Mouse (Mus musculus): ENCODE data around the gene Dpf2. TPM values are rescaled to one million over a fixed set of nuclear protein-coding genes. Genes with fewer than 3 reads are reported as not detected.

Dpf2 gene
- polyA plus RNA-seq, 1 experiment: 69.3 TPM

- Histone ChIP-seq H3K36me3 (ENCODE audit: control insufficient read depth, insufficient read depth) (peaks cover 64% of the 10 kb centered on the region), H3K27me3 (ENCODE audit: control insufficient read depth, insufficient read depth, insufficient read length) (no peaks in the 10 kb centered on the region), H3K79me3 (ENCODE audit: low read depth) (no peaks in the 10 kb centered on the region), H3K4me3 (ENCODE audit: insufficient read depth, poor library complexity, severe bottlenecking) (no peak overlapping the region), H3K79me2 (ENCODE audit: control insufficient read depth, insufficient read depth) (no peaks in the 10 kb centered on the region), H3ac (ENCODE audit: control insufficient read depth, insufficient read length, low read depth) (no peak overlapping the region)
- TF ChIP-seq MYOG (IDR thresholded peaks at IDR 0.05; ENCODE audit: control insufficient read depth, extremely low read depth, insufficient read length) (no peak), USF1 (IDR thresholded peaks at IDR 0.05; ENCODE audit: low read depth) (no peak), MYOD1 (IDR thresholded peaks at IDR 0.05; ENCODE audit: control insufficient read depth, insufficient read length, low read depth) (no peak), CEBPB (IDR thresholded peaks at IDR 0.05; ENCODE audit: low read depth) (no peak), FOSL1 (IDR thresholded peaks at IDR 0.05; ENCODE audit: insufficient read depth, low read length, poor library complexity, severe bottlenecking) (no peak), MAX (IDR thresholded peaks at IDR 0.05) (no peak), CTCF (IDR thresholded peaks at IDR 0.05; ENCODE audit: control insufficient read depth, insufficient read depth, insufficient read length) (no peak)
Measured at GRCm38 (mm10) chr19:5954031-5954710, 41.4 kb upstream of the Dpf2 start.

GRCm38 (mm10) chr19:5953201-5953770 is 40.5 kb upstream of the Dpf2 start:
- H3K36me3 ChIP-seq (ENCODE audit: control insufficient read depth, insufficient read depth): peaks cover 69% of the 10 kb centered on the region
- TF ChIP-seq USF1 (IDR thresholded peaks at IDR 0.05; ENCODE audit: low read depth): no peak
- no peak for TF ChIP-seq MAX (IDR thresholded peaks at IDR 0.05)
- no peak for TF ChIP-seq FOSL1 (IDR thresholded peaks at IDR 0.05; ENCODE audit: insufficient read depth, low read length, poor library complexity, severe bottlenecking)
- no peak for TF ChIP-seq MYOG (IDR thresholded peaks at IDR 0.05; ENCODE audit: control insufficient read depth, extremely low read depth, insufficient read length)
- no peak for TF ChIP-seq MYOD1 (IDR thresholded peaks at IDR 0.05; ENCODE audit: control insufficient read depth, insufficient read length, low read depth)
- TF ChIP-seq CTCF (IDR thresholded peaks at IDR 0.05; ENCODE audit: control insufficient read depth, insufficient read depth, insufficient read length): no peak
- TF ChIP-seq CEBPB (IDR thresholded peaks at IDR 0.05; ENCODE audit: low read depth): no peak

GRCm38 (mm10) chr19:5952071-5952691 is 39.4 kb upstream of the Dpf2 start:
- H3K79me3 ChIP-seq (ENCODE audit: low read depth): no peaks in the 10 kb centered on the region
- no peak overlapping the region for H3K4me3 ChIP-seq (ENCODE audit: insufficient read depth, poor library complexity, severe bottlenecking)
- peaks cover 76% of the 10 kb centered on the region for H3K36me3 ChIP-seq (ENCODE audit: control insufficient read depth, insufficient read depth)
- no peaks in the 10 kb centered on the region for H3K79me2 ChIP-seq (ENCODE audit: control insufficient read depth, insufficient read depth)
- no peaks in the 10 kb centered on the region for H3K27me3 ChIP-seq (ENCODE audit: control insufficient read depth, insufficient read depth, insufficient read length)
- TF ChIP-seq USF1 (IDR thresholded peaks at IDR 0.05; ENCODE audit: low read depth) (no peak), FOSL1 (IDR thresholded peaks at IDR 0.05; ENCODE audit: insufficient read depth, low read length, poor library complexity, severe bottlenecking) (no peak), CEBPB (IDR thresholded peaks at IDR 0.05; ENCODE audit: low read depth) (no peak), MYOD1 (IDR thresholded peaks at IDR 0.05; ENCODE audit: control insufficient read depth, insufficient read length, low read depth) (no peak), MYOG (IDR thresholded peaks at IDR 0.05; ENCODE audit: control insufficient read depth, extremely low read depth, insufficient read length) (no peak), CTCF (IDR thresholded peaks at IDR 0.05; ENCODE audit: control insufficient read depth, insufficient read depth, insufficient read length) (no peak), MAX (IDR thresholded peaks at IDR 0.05) (no peak)
- no peak overlapping the region for H3ac ChIP-seq (ENCODE audit: control insufficient read depth, insufficient read length, low read depth)

More at GRCm38 (mm10) chr19:5953201-5953770, 40.5 kb upstream of the Dpf2 start:
- Histone ChIP-seq H3K79me3 (ENCODE audit: low read depth) (no peaks in the 10 kb centered on the region), H3K79me2 (ENCODE audit: control insufficient read depth, insufficient read depth) (no peaks in the 10 kb centered on the region), H3ac (ENCODE audit: control insufficient read depth, insufficient read length, low read depth) (no peak overlapping the region), H3K4me3 (ENCODE audit: insufficient read depth, poor library complexity, severe bottlenecking) (no peak overlapping the region), H3K27me3 (ENCODE audit: control insufficient read depth, insufficient read depth, insufficient read length) (no peaks in the 10 kb centered on the region)

- no peaks in the 10 kb centered on the region for H3K79me3 ChIP-seq (ENCODE audit: low read depth)
- no peak for TF ChIP-seq FOSL1 (IDR thresholded peaks at IDR 0.05; ENCODE audit: insufficient read depth, low read length, poor library complexity, severe bottlenecking)
- TF ChIP-seq CTCF (IDR thresholded peaks at IDR 0.05; ENCODE audit: control insufficient read depth, insufficient read depth, insufficient read length): no peak
- no peak for TF ChIP-seq MYOG (IDR thresholded peaks at IDR 0.05; ENCODE audit: control insufficient read depth, extremely low read depth, insufficient read length)
- no peak for TF ChIP-seq MAX (IDR thresholded peaks at IDR 0.05)
- TF ChIP-seq USF1 (IDR thresholded peaks at IDR 0.05; ENCODE audit: low read depth): no peak
- TF ChIP-seq MYOD1 (IDR thresholded peaks at IDR 0.05; ENCODE audit: control insufficient read depth, insufficient read length, low read depth): no peak
- TF ChIP-seq CEBPB (IDR thresholded peaks at IDR 0.05; ENCODE audit: low read depth): no peak
- H3K4me3 ChIP-seq (ENCODE audit: insufficient read depth, poor library complexity, severe bottlenecking): no peak overlapping the region
- H3ac ChIP-seq (ENCODE audit: control insufficient read depth, insufficient read length, low read depth): no peak overlapping the region
- peaks cover 80% of the 10 kb centered on the region for H3K36me3 ChIP-seq (ENCODE audit: control insufficient read depth, insufficient read depth)
- no peaks in the 10 kb centered on the region for H3K27me3 ChIP-seq (ENCODE audit: control insufficient read depth, insufficient read depth, insufficient read length)
- H3K79me2 ChIP-seq (ENCODE audit: control insufficient read depth, insufficient read depth): no peaks in the 10 kb centered on the region
Measured at GRCm38 (mm10) chr19:5951631-5952030, 38.8 kb upstream of the Dpf2 start.

GRCm38 (mm10) chr19:5950218-5950617 is 37.4 kb upstream of the Dpf2 start:
- H3K4me3 ChIP-seq (ENCODE audit: insufficient read depth, poor library complexity, severe bottlenecking): no peak overlapping the region
- no peaks in the 10 kb centered on the region for H3K79me3 ChIP-seq (ENCODE audit: low read depth)
- no peaks in the 10 kb centered on the region for H3K27me3 ChIP-seq (ENCODE audit: control insufficient read depth, insufficient read depth, insufficient read length)
- TF ChIP-seq MAX (IDR thresholded peaks at IDR 0.05): no peak
- no peak for TF ChIP-seq CTCF (IDR thresholded peaks at IDR 0.05; ENCODE audit: control insufficient read depth, insufficient read depth, insufficient read length)
- TF ChIP-seq MYOG (IDR thresholded peaks at IDR 0.05; ENCODE audit: control insufficient read depth, extremely low read depth, insufficient read length): no peak
- TF ChIP-seq CEBPB (IDR thresholded peaks at IDR 0.05; ENCODE audit: low read depth): no peak
- H3ac ChIP-seq (ENCODE audit: control insufficient read depth, insufficient read length, low read depth): no peak overlapping the region
- peaks cover 73% of the 10 kb centered on the region for H3K36me3 ChIP-seq (ENCODE audit: control insufficient read depth, insufficient read depth)
- no peaks in the 10 kb centered on the region for H3K79me2 ChIP-seq (ENCODE audit: control insufficient read depth, insufficient read depth)
